Mouse (Mus musculus): ENCODE measurements around the gene Gm4763. TPM values are rescaled to one million over a fixed set of nuclear protein-coding genes. Genes with fewer than 3 reads are reported as not detected.

Gene Gm4763
- polyA plus RNA-seq, 2 experiments = not detected

GRCm38 (mm10) chr7:24760211-24760610, 33.5 kb upstream of the Gm4763 start, which contains the start of gene Cd177:
Gene Cd177, minus strand, starts transcription at chr7:24760311.
- Histone ChIP-seq H3K4me3 (replicated peaks; ENCODE audit: low read length) (no peak within 1 kb of the TSS), H3K4me2 (replicated peaks; ENCODE audit: low read depth, low read length, severe bottlenecking) (no peak within 1 kb of the TSS), H3K4me1 (ENCODE audit: control insufficient read depth, insufficient read depth, low read length) (no peaks in the 10 kb centered on the region), H3K36me3 (ENCODE audit: control insufficient read depth, insufficient read depth, low read length) (no peaks in the 10 kb centered on the region), H3K9me3 (ENCODE audit: control insufficient read depth, low read length) (no peaks in the 10 kb centered on the region), H3K27me3 (ENCODE audit: control insufficient read depth, insufficient read depth, low read length) (no peaks in the 10 kb centered on the region), H3K9ac (ENCODE audit: low read depth, low read length, severe bottlenecking) (no peak within 1 kb of the TSS), H3K27ac (replicated peaks; ENCODE audit: low read depth, low read length) (no peak within 1 kb of the TSS)
- no peak for TF ChIP-seq POLR2A (IDR thresholded peaks at IDR 0.05; ENCODE audit: borderline replicate concordance, extremely low read depth, insufficient read depth, insufficient read length)
- 67% methylated on average over 6 of the region's 6 CpGs for WGBS
- ATAC-seq (ENCODE audit: low FRiP score, low read depth) (no peak), DNase-seq (ENCODE audit: low spot score) (no peak)

- no peak for TF ChIP-seq POLR2A (IDR thresholded peaks at IDR 0.05; ENCODE audit: borderline replicate concordance, extremely low read depth, insufficient read depth, insufficient read length)
- H3K9ac ChIP-seq (ENCODE audit: low read depth, low read length, severe bottlenecking) = no peak overlapping the region
- H3K36me3 ChIP-seq (ENCODE audit: control insufficient read depth, insufficient read depth, low read length) = no peaks in the 10 kb centered on the region
- no peaks in the 10 kb centered on the region for H3K4me1 ChIP-seq (ENCODE audit: control insufficient read depth, insufficient read depth, low read length)
- no peak overlapping the region for H3K27ac ChIP-seq (replicated peaks; ENCODE audit: low read depth, low read length)
- no peak for DNase-seq (ENCODE audit: low spot score)
- no peaks in the 10 kb centered on the region for H3K27me3 ChIP-seq (ENCODE audit: control insufficient read depth, insufficient read depth, low read length)
- ATAC-seq (ENCODE audit: low FRiP score, low read depth) = no peak
- 83% methylated on average over 1 of the region's 1 CpGs for WGBS
- no peak overlapping the region for H3K4me3 ChIP-seq (replicated peaks; ENCODE audit: low read length)
- H3K9me3 ChIP-seq (ENCODE audit: control insufficient read depth, low read length) = no peaks in the 10 kb centered on the region
- no peak overlapping the region for H3K4me2 ChIP-seq (replicated peaks; ENCODE audit: low read depth, low read length, severe bottlenecking)
Observed at GRCm38 (mm10) chr7:24758520-24758919, 31.8 kb upstream of the Gm4763 start.

- no peaks in the 10 kb centered on the region for H3K36me3 ChIP-seq (ENCODE audit: control insufficient read depth, insufficient read depth, low read length)
- H3K27me3 ChIP-seq (ENCODE audit: control insufficient read depth, insufficient read depth, low read length) = no peaks in the 10 kb centered on the region
- 86% methylated on average over 5 of the region's 5 CpGs for WGBS
- H3K4me1 ChIP-seq (ENCODE audit: control insufficient read depth, insufficient read depth, low read length) = no peaks in the 10 kb centered on the region
- H3K4me2 ChIP-seq (replicated peaks; ENCODE audit: low read depth, low read length, severe bottlenecking) = no peak overlapping the region
- no peak for TF ChIP-seq POLR2A (IDR thresholded peaks at IDR 0.05; ENCODE audit: borderline replicate concordance, extremely low read depth, insufficient read depth, insufficient read length)
- no peak overlapping the region for H3K4me3 ChIP-seq (replicated peaks; ENCODE audit: low read length)
- DNase-seq (ENCODE audit: low spot score) = no peak
- no peak for ATAC-seq (ENCODE audit: low FRiP score, low read depth)
- no peak overlapping the region for H3K9ac ChIP-seq (ENCODE audit: low read depth, low read length, severe bottlenecking)
- no peak overlapping the region for H3K27ac ChIP-seq (replicated peaks; ENCODE audit: low read depth, low read length)
- no peaks in the 10 kb centered on the region for H3K9me3 ChIP-seq (ENCODE audit: control insufficient read depth, low read length)
Observed at GRCm38 (mm10) chr7:24753476-24753875, 26.8 kb upstream of the Gm4763 start.

GRCm38 (mm10) chr7:24751610-24752009, 24.9 kb upstream of the Gm4763 start:
- H3K27me3 ChIP-seq (ENCODE audit: control insufficient read depth, insufficient read depth, low read length) = no peaks in the 10 kb centered on the region
- ATAC-seq (ENCODE audit: low FRiP score, low read depth) (no peak), DNase-seq (ENCODE audit: low spot score) (no peak)
- no peaks in the 10 kb centered on the region for H3K36me3 ChIP-seq (ENCODE audit: control insufficient read depth, insufficient read depth, low read length)
- no peak overlapping the region for H3K4me2 ChIP-seq (replicated peaks; ENCODE audit: low read depth, low read length, severe bottlenecking)
- no peak overlapping the region for H3K4me3 ChIP-seq (replicated peaks; ENCODE audit: low read length)
- whole genome bisulfite sequencing = 89% methylated on average over 2 of the region's 2 CpGs
- no peak for TF ChIP-seq POLR2A (IDR thresholded peaks at IDR 0.05; ENCODE audit: borderline replicate concordance, extremely low read depth, insufficient read depth, insufficient read length)
- H3K4me1 ChIP-seq (ENCODE audit: control insufficient read depth, insufficient read depth, low read length) = no peaks in the 10 kb centered on the region
- H3K27ac ChIP-seq (replicated peaks; ENCODE audit: low read depth, low read length) = no peak overlapping the region
- no peaks in the 10 kb centered on the region for H3K9me3 ChIP-seq (ENCODE audit: control insufficient read depth, low read length)
- no peak overlapping the region for H3K9ac ChIP-seq (ENCODE audit: low read depth, low read length, severe bottlenecking)

GRCm38 (mm10) chr7:24750695-24751094, 24.0 kb upstream of the Gm4763 start:
- no peak for DNase-seq (ENCODE audit: low spot score)
- 58% methylated on average over 4 of the region's 4 CpGs for WGBS

More at GRCm38 (mm10) chr7:24750695-24751094, 24.0 kb upstream of the Gm4763 start:
- no peaks in the 10 kb centered on the region for H3K9me3 ChIP-seq (ENCODE audit: control insufficient read depth, low read length)
- no peaks in the 10 kb centered on the region for H3K27me3 ChIP-seq (ENCODE audit: control insufficient read depth, insufficient read depth, low read length)
- TF ChIP-seq POLR2A (IDR thresholded peaks at IDR 0.05; ENCODE audit: borderline replicate concordance, extremely low read depth, insufficient read depth, insufficient read length) = no peak
- H3K4me1 ChIP-seq (ENCODE audit: control insufficient read depth, insufficient read depth, low read length) = no peaks in the 10 kb centered on the region
- no peak overlapping the region for H3K9ac ChIP-seq (ENCODE audit: low read depth, low read length, severe bottlenecking)
- no peaks in the 10 kb centered on the region for H3K36me3 ChIP-seq (ENCODE audit: control insufficient read depth, insufficient read depth, low read length)
- H3K4me2 ChIP-seq (replicated peaks; ENCODE audit: low read depth, low read length, severe bottlenecking) = no peak overlapping the region
- H3K27ac ChIP-seq (replicated peaks; ENCODE audit: low read depth, low read length) = no peak overlapping the region
- no peak overlapping the region for H3K4me3 ChIP-seq (replicated peaks; ENCODE audit: low read length)
- ATAC-seq (ENCODE audit: low FRiP score, low read depth) = no peak

Measured in limb, embryonic 14.5 days (tissue).